Mouse (Mus musculus): ENCODE measurements around the gene Slc19a2. TPM values are rescaled to one million over a fixed set of nuclear protein-coding genes. Genes with fewer than 3 reads are reported as not detected.

Gene Slc19a2
- polyA plus RNA-seq, 1 experiment: 6.2 TPM

DNA sequence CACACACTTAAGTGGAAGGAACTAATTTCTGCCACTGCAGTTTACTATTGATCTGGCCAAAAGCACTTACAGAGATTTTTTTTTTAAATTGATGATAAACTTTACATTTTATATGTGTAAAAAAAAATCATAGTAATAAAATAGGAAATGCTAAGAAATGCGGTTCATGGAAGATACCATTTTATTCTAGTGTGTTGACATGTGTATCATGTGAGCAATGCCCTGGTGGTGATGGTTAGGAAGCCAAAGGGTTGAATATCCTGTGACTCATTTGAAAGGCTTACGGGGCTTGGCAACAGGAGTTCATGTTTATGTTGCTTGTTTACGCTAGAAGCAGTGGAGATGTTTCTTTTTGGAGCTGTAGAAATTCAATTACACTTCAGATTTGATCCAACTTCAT is 27.7 kb downstream of the Slc19a2 start:
- Histone ChIP-seq H3K36me3 (ENCODE audit: control insufficient read depth, insufficient read depth) (no peaks in the 10 kb centered on the region), H3K27me3 (ENCODE audit: control insufficient read depth, insufficient read depth, insufficient read length) (no peaks in the 10 kb centered on the region), H3ac (ENCODE audit: control insufficient read depth, insufficient read length) (no peak overlapping the region), H3K4me3 (no peak overlapping the region), H3K4me2 (ENCODE audit: low read depth) (no peak overlapping the region), H3K79me2 (ENCODE audit: control insufficient read depth, insufficient read depth) (no peaks in the 10 kb centered on the region)
- TF ChIP-seq USF1 (IDR thresholded peaks at IDR 0.05; ENCODE audit: low read depth) (peak; percentile 35), REST (IDR thresholded peaks at IDR 0.05; ENCODE audit: insufficient read depth, insufficient read length) (no peak), MYOG (IDR thresholded peaks at IDR 0.05; ENCODE audit: control insufficient read depth in 1 of 3, insufficient read depth in 1 of 3, insufficient read length in 2 of 3, low read depth in 2 of 3) (no peak), TCF12 (IDR thresholded peaks at IDR 0.05; ENCODE audit: insufficient read depth, poor library complexity, severe bottlenecking) (no peak)

DNA sequence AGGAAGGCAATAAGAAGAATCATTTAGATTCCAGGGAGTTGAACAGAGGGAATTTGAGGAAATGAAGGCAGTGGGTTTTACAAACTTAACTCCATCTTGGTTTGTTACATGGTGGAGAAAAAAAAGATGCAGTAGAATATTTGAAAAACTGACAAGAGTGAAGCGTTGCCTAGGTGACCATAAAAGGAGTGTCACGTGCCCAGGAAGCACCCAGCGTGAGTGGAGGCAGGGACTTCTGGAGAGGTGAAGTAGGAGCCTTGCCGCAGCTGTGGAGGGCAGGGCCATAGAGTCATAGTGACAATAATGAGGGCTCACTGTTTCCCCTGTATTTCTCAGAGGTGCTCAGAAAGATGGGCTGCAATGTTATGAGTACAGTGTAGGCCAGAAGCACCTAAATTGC is 30.5 kb downstream of the Slc19a2 start:
- Histone ChIP-seq H3ac (ENCODE audit: control insufficient read depth, insufficient read length) (no peak overlapping the region), H3K4me3 (no peak overlapping the region), H3K4me2 (ENCODE audit: low read depth) (no peak overlapping the region), H3K36me3 (ENCODE audit: control insufficient read depth, insufficient read depth) (no peaks in the 10 kb centered on the region), H3K27me3 (ENCODE audit: control insufficient read depth, insufficient read depth, insufficient read length) (no peaks in the 10 kb centered on the region), H3K79me2 (ENCODE audit: control insufficient read depth, insufficient read depth) (no peaks in the 10 kb centered on the region)
- no peak for TF ChIP-seq MYOG (IDR thresholded peaks at IDR 0.05; ENCODE audit: control insufficient read depth in 1 of 3, insufficient read depth in 1 of 3, insufficient read length in 2 of 3, low read depth in 2 of 3)
- no peak for TF ChIP-seq REST (IDR thresholded peaks at IDR 0.05; ENCODE audit: insufficient read depth, insufficient read length)
- TF ChIP-seq USF1 (IDR thresholded peaks at IDR 0.05; ENCODE audit: low read depth): peak; percentile 16
- no peak for TF ChIP-seq POLR2AphosphoS2 (IDR thresholded peaks at IDR 0.05; ENCODE audit: insufficient read length, low read depth)

DNA sequence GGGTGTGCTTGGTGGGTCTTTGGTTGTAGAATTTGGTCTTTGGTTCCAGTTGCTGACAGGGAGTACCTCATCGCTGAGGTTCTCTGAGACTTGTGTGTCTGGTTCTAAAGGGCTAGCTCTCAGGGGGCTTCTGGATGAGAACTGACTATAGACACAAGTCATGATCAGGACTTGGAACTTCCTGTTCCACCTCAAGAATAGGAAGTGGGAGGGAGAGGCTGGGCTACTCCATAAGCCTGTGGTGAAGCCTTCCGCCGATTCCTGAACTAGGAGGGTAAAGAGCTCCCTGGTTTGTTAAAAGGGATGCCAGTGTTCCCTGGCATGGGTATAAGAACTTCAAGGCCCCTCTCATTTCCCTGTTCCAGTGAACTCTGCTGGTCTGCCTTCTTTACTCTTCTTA is 35.2 kb downstream of the Slc19a2 start:
- H3K4me3 ChIP-seq: no peak overlapping the region
- no peak overlapping the region for H3K4me2 ChIP-seq (ENCODE audit: low read depth)
- H3K36me3 ChIP-seq (ENCODE audit: control insufficient read depth, insufficient read depth): no peaks in the 10 kb centered on the region
- no peaks in the 10 kb centered on the region for H3K79me2 ChIP-seq (ENCODE audit: control insufficient read depth, insufficient read depth)
- no peak overlapping the region for H3ac ChIP-seq (ENCODE audit: control insufficient read depth, insufficient read length)
- no peaks in the 10 kb centered on the region for H3K27me3 ChIP-seq (ENCODE audit: control insufficient read depth, insufficient read depth, insufficient read length)
- TF ChIP-seq SRF (IDR thresholded peaks at IDR 0.05; ENCODE audit: control insufficient read depth, insufficient read length, low read depth) (no peak), REST (IDR thresholded peaks at IDR 0.05; ENCODE audit: insufficient read depth, insufficient read length) (no peak), E2F4 (IDR thresholded peaks at IDR 0.05; ENCODE audit: insufficient read depth) (no peak), MYOG (IDR thresholded peaks at IDR 0.05; ENCODE audit: control insufficient read depth in 1 of 3, insufficient read depth in 1 of 3, insufficient read length in 2 of 3, low read depth in 2 of 3) (no peak), POLR2AphosphoS2 (IDR thresholded peaks at IDR 0.05; ENCODE audit: insufficient read length, low read depth) (no peak), USF1 (IDR thresholded peaks at IDR 0.05; ENCODE audit: low read depth) (no peak), CEBPB (IDR thresholded peaks at IDR 0.05; ENCODE audit: insufficient read depth, poor library complexity, severe bottlenecking) (no peak), MYOD1 (IDR thresholded peaks at IDR 0.05; ENCODE audit: control insufficient read depth in 1 of 3, insufficient read length in 2 of 3, low read depth in 2 of 3) (no peak), TCF3 (IDR thresholded peaks at IDR 0.05; ENCODE audit: insufficient read length, low read depth) (no peak)

DNA sequence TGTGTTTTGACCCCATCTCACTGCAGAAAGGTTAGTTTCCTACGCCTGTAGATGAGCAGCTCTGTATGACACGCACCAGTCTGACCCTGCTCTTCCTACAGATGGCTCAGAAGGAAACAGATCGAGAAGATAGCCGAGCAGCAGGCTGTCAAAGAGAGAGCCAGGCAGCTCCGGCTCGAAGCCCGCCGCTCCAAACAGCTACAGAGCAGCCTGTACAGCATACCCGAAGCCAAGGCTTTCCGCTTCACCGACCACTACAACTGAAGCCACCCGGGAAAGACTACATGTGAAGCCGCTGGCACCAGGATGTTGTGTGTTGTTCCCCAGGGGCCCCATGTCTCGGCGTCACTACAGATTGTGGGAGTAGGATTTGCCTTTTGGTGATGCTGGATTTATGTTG is 38.6 kb downstream of the Slc19a2 start:
- Histone ChIP-seq H3K4me2 (ENCODE audit: low read depth) (no peak overlapping the region), H3K27me3 (ENCODE audit: control insufficient read depth, insufficient read depth, insufficient read length) (no peaks in the 10 kb centered on the region), H3ac (ENCODE audit: control insufficient read depth, insufficient read length) (no peak overlapping the region), H3K79me2 (ENCODE audit: control insufficient read depth, insufficient read depth) (no peaks in the 10 kb centered on the region), H3K36me3 (ENCODE audit: control insufficient read depth, insufficient read depth) (peaks cover 18% of the 10 kb centered on the region), H3K4me3 (no peak overlapping the region)
- TF ChIP-seq MYOG (IDR thresholded peaks at IDR 0.05; ENCODE audit: control insufficient read depth in 1 of 3, insufficient read depth in 1 of 3, insufficient read length in 2 of 3, low read depth in 2 of 3): no peak
- TF ChIP-seq POLR2AphosphoS2 (IDR thresholded peaks at IDR 0.05; ENCODE audit: insufficient read length, low read depth): no peak
- no peak for TF ChIP-seq POLR2A (IDR thresholded peaks at IDR 0.05; ENCODE audit: insufficient read length, low read depth)
- no peak for TF ChIP-seq CEBPB (IDR thresholded peaks at IDR 0.05; ENCODE audit: insufficient read depth, poor library complexity, severe bottlenecking)
- no peak for TF ChIP-seq REST (IDR thresholded peaks at IDR 0.05; ENCODE audit: insufficient read depth, insufficient read length)

DNA sequence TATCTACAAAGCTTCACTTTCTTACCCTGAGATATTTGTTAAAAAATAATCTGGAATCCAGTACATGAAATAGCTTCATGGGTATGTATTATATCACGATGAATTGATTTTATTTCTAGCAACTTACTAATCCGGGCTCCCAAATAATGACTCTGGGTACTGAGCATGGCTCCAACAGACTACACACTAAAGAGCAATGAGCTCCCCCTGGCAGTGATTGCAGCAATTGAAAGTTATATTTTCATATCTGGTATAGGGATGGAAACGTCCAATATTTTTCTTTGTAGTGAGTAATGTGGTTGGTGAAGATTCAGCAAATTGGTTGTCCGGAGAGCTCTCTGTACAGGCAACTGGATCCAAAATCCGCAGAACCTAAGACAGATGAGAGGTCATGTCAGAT is 43.2 kb downstream of the Slc19a2 start:
- no peak overlapping the region for H3K4me3 ChIP-seq
- peaks cover 35% of the 10 kb centered on the region for H3K36me3 ChIP-seq (ENCODE audit: control insufficient read depth, insufficient read depth)
- H3ac ChIP-seq (ENCODE audit: control insufficient read depth, insufficient read length): no peak overlapping the region
- no peaks in the 10 kb centered on the region for H3K27me3 ChIP-seq (ENCODE audit: control insufficient read depth, insufficient read depth, insufficient read length)
- no peaks in the 10 kb centered on the region for H3K79me2 ChIP-seq (ENCODE audit: control insufficient read depth, insufficient read depth)
- TF ChIP-seq TCF3 (IDR thresholded peaks at IDR 0.05; ENCODE audit: insufficient read length, low read depth) (no peak), MAX (IDR thresholded peaks at IDR 0.05; ENCODE audit: low read depth) (no peak), TCF12 (IDR thresholded peaks at IDR 0.05; ENCODE audit: insufficient read depth, poor library complexity, severe bottlenecking) (no peak), CEBPB (IDR thresholded peaks at IDR 0.05; ENCODE audit: insufficient read depth, poor library complexity, severe bottlenecking) (no peak), MYOD1 (IDR thresholded peaks at IDR 0.05; ENCODE audit: control insufficient read depth in 1 of 3, insufficient read length in 2 of 3, low read depth in 2 of 3) (no peak)
- no peak overlapping the region for H3K4me2 ChIP-seq (ENCODE audit: low read depth)

DNA sequence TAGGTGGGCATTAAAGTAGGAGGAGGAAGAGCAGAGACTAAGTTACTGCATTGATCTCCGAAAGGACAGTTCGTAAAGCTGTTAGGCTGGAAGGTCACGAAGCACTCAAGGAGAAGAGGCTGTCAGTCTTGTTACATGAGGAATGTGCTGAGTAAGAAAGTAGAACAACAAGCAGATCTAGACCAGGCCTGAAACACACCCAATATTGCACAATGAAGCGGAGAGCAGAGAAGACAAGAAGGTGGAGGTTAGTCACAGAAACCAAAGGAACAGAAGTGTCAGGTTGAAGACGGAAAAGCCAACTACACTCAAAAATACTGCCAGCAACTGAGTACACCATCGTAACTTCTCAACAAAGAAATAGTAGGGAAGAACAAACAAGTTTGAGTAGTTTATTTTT is 45.2 kb downstream of the Slc19a2 start:
- H3K36me3 ChIP-seq (ENCODE audit: control insufficient read depth, insufficient read depth): peaks cover 55% of the 10 kb centered on the region
- H3K4me2 ChIP-seq (ENCODE audit: low read depth): no peak overlapping the region
- no peak overlapping the region for H3K4me3 ChIP-seq
- H3ac ChIP-seq (ENCODE audit: control insufficient read depth, insufficient read length): no peak overlapping the region
- no peaks in the 10 kb centered on the region for H3K79me2 ChIP-seq (ENCODE audit: control insufficient read depth, insufficient read depth)
- TF ChIP-seq POLR2A (IDR thresholded peaks at IDR 0.05; ENCODE audit: insufficient read length, low read depth) (no peak), TCF3 (IDR thresholded peaks at IDR 0.05; ENCODE audit: insufficient read length, low read depth) (no peak), MYOD1 (IDR thresholded peaks at IDR 0.05; ENCODE audit: control insufficient read depth in 1 of 3, insufficient read length in 2 of 3, low read depth in 2 of 3) (no peak), TCF12 (IDR thresholded peaks at IDR 0.05; ENCODE audit: insufficient read depth, poor library complexity, severe bottlenecking) (no peak), E2F4 (IDR thresholded peaks at IDR 0.05; ENCODE audit: insufficient read depth) (no peak)
- H3K27me3 ChIP-seq (ENCODE audit: control insufficient read depth, insufficient read depth, insufficient read length): no peaks in the 10 kb centered on the region

Data from myocyte (in vitro differentiated cells).